Mouse (Mus musculus) liver, postnatal 0 days (tissue): ENCODE data around the gene Col15a1.

Experiments
- CTCF ChIP-seq: sonication (generic); IDR thresholded peaks from 2 replicates; pipeline ENCODE4 v1.5.1; 2016; ENCODE audit warnings: antibody characterized with exemption, low read depth
- EP300 ChIP-seq: IDR thresholded peaks from 2 replicates; pipeline ENCODE4 v1.6.1; 2016; ENCODE audit warnings: antibody characterized with exemption, low read depth, mild to moderate bottlenecking

DNA sequence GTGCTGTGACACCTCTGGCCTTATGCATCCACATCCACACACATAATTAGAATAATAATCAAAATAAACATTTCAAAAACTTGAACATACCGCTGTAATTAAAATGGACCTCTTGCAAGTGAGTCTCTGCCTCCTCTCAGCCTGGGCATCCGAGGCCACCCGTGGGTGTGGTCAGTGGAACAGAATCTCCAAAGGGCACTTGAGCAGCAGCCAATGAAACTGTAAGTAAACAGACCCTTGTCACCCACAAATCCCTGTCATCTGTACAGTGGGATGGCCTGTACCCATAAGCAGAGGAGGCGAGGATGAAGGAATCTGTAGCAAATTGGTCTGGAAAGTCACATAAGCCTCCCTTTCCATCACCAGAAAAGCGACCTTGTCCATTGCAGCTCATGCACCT, 32.9 kb downstream of the Col15a1 start:
- no peak for TF ChIP-seq CTCF
- TF ChIP-seq EP300, result no peak
